Mouse (Mus musculus): ENCODE measurements around the gene B4galnt2. TPM values are rescaled to one million over a fixed set of nuclear protein-coding genes. Genes with fewer than 3 reads are reported as not detected.

The B4galnt2 gene
- total and polyA plus RNA-seq, 3 experiments: 0.15 to 4.5 TPM; not detected in 1

DNA sequence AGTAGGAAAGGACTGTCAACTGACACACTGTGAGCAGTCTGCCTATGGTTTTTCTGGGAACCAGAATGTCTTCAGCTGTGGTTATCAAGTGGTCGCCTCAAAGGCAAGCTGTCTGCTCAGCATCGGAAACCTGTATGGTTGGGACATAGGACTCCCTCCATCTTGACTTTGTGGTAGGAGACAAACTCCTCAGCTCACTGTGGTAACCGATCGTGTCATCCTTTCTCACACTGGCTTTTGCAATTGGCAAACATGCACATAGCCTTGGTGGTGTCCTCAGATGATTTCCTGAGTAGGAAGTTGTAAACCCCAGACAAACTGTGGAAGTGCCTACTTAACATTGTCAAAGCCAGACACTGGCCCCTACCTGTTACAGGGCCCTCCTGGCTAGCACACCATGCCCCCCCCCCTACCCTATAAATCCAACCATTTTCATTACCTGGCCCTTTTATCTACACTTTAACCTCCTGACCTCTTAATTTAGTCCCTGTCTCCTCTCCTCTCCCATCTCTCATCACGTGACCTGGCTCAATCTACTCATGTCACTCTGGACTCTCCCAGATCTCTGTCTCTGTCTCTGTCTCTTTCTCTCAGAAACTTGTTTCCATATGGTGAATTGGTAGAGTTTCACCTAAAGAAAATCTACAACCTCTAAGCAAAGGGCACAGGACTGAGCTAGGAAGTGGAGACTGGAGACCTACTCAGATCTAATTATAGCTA is 6.7 kb downstream of the B4galnt2 start:
- no peaks in the 10 kb centered on the region for H3K27me3 ChIP-seq (ENCODE audit: control insufficient read depth in 1 of 2, insufficient read depth in 2 of 2, low read length in 2 of 2)
- no peak overlapping the region for H3K9ac ChIP-seq (ENCODE audit: control insufficient read depth, low read depth, low read length, poor library complexity, severe bottlenecking)
- H3K79me2 ChIP-seq (ENCODE audit: control insufficient read depth, insufficient read depth, low read length, poor library complexity): no peaks in the 10 kb centered on the region
- TF ChIP-seq USF1 (IDR thresholded peaks at IDR 0.05; ENCODE audit: low read depth, low read length) (peak; percentile 51), HCFC1 (IDR thresholded peaks at IDR 0.05; ENCODE audit: low read depth, low read length) (no peak)
- no peak overlapping the region for H3K4me3 ChIP-seq (ENCODE audit: control insufficient read depth in 1 of 2, insufficient read depth in 1 of 2, low read depth in 2 of 2, low read length in 2 of 2)
- no peaks in the 10 kb centered on the region for H3K9me3 ChIP-seq (replicated peaks; ENCODE audit: insufficient read depth, low read length)
- H3K4me1 ChIP-seq (ENCODE audit: control insufficient read depth in 1 of 2, insufficient read depth in 2 of 2, low read length in 2 of 2): peaks cover 13 to 18% of the 10 kb centered on the region in 2 experiments
- no peak for DNase-seq (ENCODE audit: low read depth, low spot score)
- H3K36me3 ChIP-seq (ENCODE audit: control insufficient read depth in 1 of 2, insufficient read depth in 2 of 2, low read length in 2 of 2): peaks cover 0 to 8% of the 10 kb centered on the region in 2 experiments; a peak in 2 of 4 replicates
- no peak overlapping the region for H3K27ac ChIP-seq (ENCODE audit: control insufficient read depth, low read depth, low read length)

- H3K9ac ChIP-seq (ENCODE audit: control insufficient read depth, low read depth, low read length, poor library complexity, severe bottlenecking): no peak overlapping the region
- no peaks in the 10 kb centered on the region for H3K36me3 ChIP-seq (ENCODE audit: control insufficient read depth in 1 of 2, insufficient read depth in 2 of 2, low read length in 2 of 2)
- no peak for DNase-seq (ENCODE audit: low read depth, low spot score)
- H3K4me1 ChIP-seq (ENCODE audit: control insufficient read depth in 1 of 2, insufficient read depth in 2 of 2, low read length in 2 of 2): peaks cover 0 to 5% of the 10 kb centered on the region in 2 experiments; a peak in 2 of 4 replicates
- H3K9me3 ChIP-seq (replicated peaks; ENCODE audit: insufficient read depth, low read length): no peaks in the 10 kb centered on the region
- no peaks in the 10 kb centered on the region for H3K27me3 ChIP-seq (ENCODE audit: control insufficient read depth in 1 of 2, insufficient read depth in 2 of 2, low read length in 2 of 2)
- no peak overlapping the region for H3K4me3 ChIP-seq (ENCODE audit: control insufficient read depth in 1 of 2, insufficient read depth in 1 of 2, low read depth in 2 of 2, low read length in 2 of 2)
- TF ChIP-seq ELF1 (IDR thresholded peaks at IDR 0.05; ENCODE audit: low read depth, low read length) (no peak), ZKSCAN1 (IDR thresholded peaks at IDR 0.05; ENCODE audit: low read depth, low read length) (no peak), KAT2A (conservative IDR thresholded peaks at IDR 0.05; ENCODE audit: low read depth, low read length) (no peak), HCFC1 (IDR thresholded peaks at IDR 0.05; ENCODE audit: low read depth, low read length) (no peak), MXI1 (IDR thresholded peaks at IDR 0.05; ENCODE audit: low read depth, low read length) (no peak), NRF1 (IDR thresholded peaks at IDR 0.05; ENCODE audit: insufficient read depth, low read depth, low read length, poor library complexity, severe bottlenecking) (no peak), USF2 (IDR thresholded peaks at IDR 0.05; ENCODE audit: borderline replicate concordance in 1 of 2, insufficient read depth in 1 of 2, low read depth in 1 of 2, low read length in 2 of 2) (no peak), ZC3H11A (IDR thresholded peaks at IDR 0.05; ENCODE audit: low read depth, low read length) (no peak), E2F4 (IDR thresholded peaks at IDR 0.05; ENCODE audit: borderline replicate concordance, low read depth, low read length) (no peak), NELFE (IDR thresholded peaks at IDR 0.05; ENCODE audit: low read depth, low read length) (no peak), POLR2A (IDR thresholded peaks at IDR 0.05; ENCODE audit: control insufficient read depth in 1 of 2, insufficient read depth in 1 of 2, low read depth in 1 of 2, low read length in 2 of 2, poor library complexity in 1 of 2) (no peak), TCF12 (IDR thresholded peaks at IDR 0.05; ENCODE audit: low read depth, low read length) (no peak), TBP (IDR thresholded peaks at IDR 0.05; ENCODE audit: low read depth, low read length) (no peak), POLR2AphosphoS2 (IDR thresholded peaks at IDR 0.05; ENCODE audit: low read length) (no peak), RCOR1 (IDR thresholded peaks at IDR 0.05; ENCODE audit: low read depth, low read length) (no peak), GABPA (IDR thresholded peaks at IDR 0.05; ENCODE audit: low read depth, low read length) (no peak)
- H3K27ac ChIP-seq (ENCODE audit: control insufficient read depth, low read depth, low read length): no peak overlapping the region
- H3K79me2 ChIP-seq (ENCODE audit: control insufficient read depth, insufficient read depth, low read length, poor library complexity): no peaks in the 10 kb centered on the region
These were observed 10.4 kb downstream of the B4galnt2 start for GRCm38 (mm10) chr11:95904290-95904689.

Measured in MEL (cell line).